Mouse (Mus musculus) thymus, adult 2 months (tissue): ENCODE data around the gene Syf2.

Experiments
- CTCF ChIP-seq: fragments of 200-500 bp; IDR thresholded peaks from 2 replicates; pipeline ENCODE4 v1.5.1; 2012; ENCODE audit warnings: mild to moderate bottlenecking, control low read depth, low read length, moderate library complexity, borderline replicate concordance; ENCODE audit not compliant: control insufficient read depth, poor library complexity, insufficient read depth; ENCODE audit errors: extremely low read depth
- POLR2A ChIP-seq: fragments of 200-500 bp; IDR thresholded peaks from 2 replicates; pipeline ENCODE4 v1.6.1; 2012; ENCODE audit warnings: mild to moderate bottlenecking, low read length, control low read depth, moderate library complexity; ENCODE audit not compliant: control insufficient read depth, poor library complexity, insufficient read depth; ENCODE audit errors: extremely low read depth

GRCm38 (mm10) chr4:134917194-134917593 lies 13.5 kb upstream of the Syf2 start:
- TF ChIP-seq CTCF = no peak
- TF ChIP-seq POLR2A = no peak
